Mouse (Mus musculus): ENCODE results near the gene Fam124a. TPM values are rescaled to one million over a fixed set of nuclear protein-coding genes. Genes with fewer than 3 reads are reported as not detected.

The Fam124a gene
- 3.3 and 7.1 TPM in 2 replicates for polyA plus RNA-seq (2012; rRNA removed)

DNA sequence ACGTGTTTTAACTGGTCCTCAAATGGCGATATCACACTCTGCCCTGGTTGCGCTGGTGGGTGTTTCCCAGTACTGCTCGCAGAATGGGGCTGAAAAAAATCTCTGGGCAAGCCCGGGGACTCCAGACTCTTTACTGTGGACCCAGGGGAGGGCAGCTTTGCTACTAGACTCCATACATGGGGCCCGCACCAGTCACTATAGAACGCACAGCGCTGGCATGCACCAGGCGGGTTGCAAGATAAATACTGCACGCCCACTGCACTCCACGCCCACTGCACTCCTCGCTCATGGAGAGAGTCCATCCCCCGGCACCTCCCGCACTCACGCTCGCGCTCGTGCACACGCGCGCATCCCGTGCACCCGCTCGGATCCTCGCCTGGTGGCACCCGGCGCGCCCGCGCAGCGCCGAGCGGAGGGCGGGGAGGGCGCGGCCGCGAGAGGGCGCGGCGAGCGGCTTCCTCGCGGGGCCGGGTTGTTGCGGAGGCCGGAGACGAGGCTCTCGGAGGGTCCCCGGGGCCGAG, at the start of gene Fam124a:
Gene Fam124a (plus strand): TSS at position 429 of the 521 bp plus-strand sequence.
- TF ChIP-seq CTCF (IDR thresholded peaks at IDR 0.05; ENCODE audit: extremely low read depth, insufficient read length, insufficient replicate concordance, low read depth, low read length) (0 out of 2 replicates have a peak, but pooled peaks have one; percentile 1), POLR2A (IDR thresholded peaks at IDR 0.05; ENCODE audit: low read depth, low read length) (no peak)
- H3K27ac ChIP-seq (ENCODE audit: insufficient read depth, low read depth, low read length), result no peak within 1 kb of the TSS
- under 1% methylated on average over 51 of the region's 51 CpGs for WGBS

DNA sequence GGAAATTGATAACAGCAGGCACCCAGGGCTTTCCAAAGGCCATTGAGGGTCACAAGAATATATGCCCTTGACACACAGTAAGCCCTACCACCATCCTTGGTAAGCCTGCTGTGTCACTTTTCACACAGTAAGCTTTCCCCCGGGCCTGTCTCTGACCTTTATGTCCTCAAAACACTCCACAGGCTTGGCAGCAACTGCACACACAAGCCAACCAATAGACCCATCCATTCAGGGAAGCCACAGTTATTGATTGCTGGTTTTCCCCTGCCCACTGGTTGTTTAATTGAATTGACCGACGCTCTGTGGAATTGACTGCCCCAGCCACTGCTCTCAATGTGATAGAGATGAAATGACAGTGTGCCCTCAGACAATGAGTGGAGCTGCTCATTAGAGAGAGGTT, 49.3 kb upstream of the Fam124a start:
- H3K36me3 ChIP-seq (ENCODE audit: control insufficient read depth, insufficient read depth, low read length), result no peaks in the 10 kb centered on the region
- 61% methylated on average over 3 of the region's 3 CpGs for WGBS
- no peaks in the 10 kb centered on the region for H3K27me3 ChIP-seq (ENCODE audit: control insufficient read depth, insufficient read depth, low read length)
- H3K4me1 ChIP-seq (ENCODE audit: control insufficient read depth, insufficient read depth, insufficient read length, low read length), result no peaks in the 10 kb centered on the region
- H3K27ac ChIP-seq (ENCODE audit: insufficient read depth, low read depth, low read length), result no peak overlapping the region
- no peak for TF ChIP-seq POLR2A (IDR thresholded peaks at IDR 0.05; ENCODE audit: low read depth, low read length)
- no peak for TF ChIP-seq CTCF (IDR thresholded peaks at IDR 0.05; ENCODE audit: extremely low read depth, insufficient read length, insufficient replicate concordance, low read depth, low read length)
- H3K4me3 ChIP-seq (ENCODE audit: low read depth, low read length), result no peak overlapping the region

More for the DNA sequence above, at the start of gene Fam124a:
- H3K4me1 ChIP-seq (ENCODE audit: control insufficient read depth, insufficient read depth, insufficient read length, low read length), result peaks cover 5% of the 10 kb centered on the region; the same call in 1 of the 2 replicates
- peak within 1 kb of the TSS; percentile 70 for H3K4me3 ChIP-seq (ENCODE audit: low read depth, low read length)
- peaks cover 16% of the 10 kb centered on the region; the same call in 1 of the 2 replicates for H3K27me3 ChIP-seq (ENCODE audit: control insufficient read depth, insufficient read depth, low read length)
- H3K36me3 ChIP-seq (ENCODE audit: control insufficient read depth, insufficient read depth, low read length), result no peaks in the 10 kb centered on the region

DNA sequence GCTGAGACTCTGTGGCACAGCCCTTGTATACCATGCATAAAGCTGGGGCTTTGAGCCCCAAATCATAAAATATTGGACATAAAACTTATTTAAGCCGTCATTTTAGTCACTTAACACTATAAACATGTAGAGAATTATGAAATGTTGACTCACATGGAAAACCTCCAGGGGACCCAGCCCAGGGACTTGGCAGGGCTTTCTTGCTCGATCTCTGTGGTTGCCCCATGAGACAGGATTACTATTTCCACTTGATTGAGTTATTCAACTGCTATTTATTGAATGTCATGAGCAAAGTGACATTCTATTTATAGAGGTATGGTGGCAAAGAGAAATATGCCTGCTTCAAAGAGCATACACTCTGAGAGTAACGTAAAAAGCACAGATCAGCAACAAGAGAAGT, 46.2 kb upstream of the Fam124a start:
- Histone ChIP-seq H3K4me1 (ENCODE audit: control insufficient read depth, insufficient read depth, insufficient read length, low read length) (no peaks in the 10 kb centered on the region), H3K36me3 (ENCODE audit: control insufficient read depth, insufficient read depth, low read length) (no peaks in the 10 kb centered on the region), H3K4me3 (ENCODE audit: low read depth, low read length) (no peak overlapping the region), H3K27me3 (ENCODE audit: control insufficient read depth, insufficient read depth, low read length) (no peaks in the 10 kb centered on the region), H3K27ac (ENCODE audit: insufficient read depth, low read depth, low read length) (no peak overlapping the region)
- no peak for TF ChIP-seq POLR2A (IDR thresholded peaks at IDR 0.05; ENCODE audit: low read depth, low read length)
- no peak for TF ChIP-seq CTCF (IDR thresholded peaks at IDR 0.05; ENCODE audit: extremely low read depth, insufficient read length, insufficient replicate concordance, low read depth, low read length)
- WGBS, result 61% methylated on average over 3 of the region's 3 CpGs

DNA sequence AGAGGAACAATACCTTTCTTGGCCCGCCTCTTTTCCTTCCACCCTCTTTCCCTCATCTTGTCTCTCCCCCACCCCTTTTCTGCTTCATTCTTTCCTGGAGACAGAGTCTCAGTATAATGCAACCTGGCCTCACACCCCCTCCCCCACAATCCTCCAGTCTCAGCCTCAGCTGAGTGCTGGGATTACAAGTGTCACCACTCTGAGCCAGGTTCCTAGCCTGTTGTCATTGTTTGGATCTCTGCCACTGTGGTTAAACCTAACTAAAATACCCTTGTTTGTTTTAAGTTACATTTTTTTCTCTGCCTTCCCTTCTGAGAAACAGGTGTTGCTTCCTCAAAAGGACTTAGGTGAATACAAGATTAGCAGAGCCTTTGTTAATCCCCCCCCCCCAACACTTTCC, 42.7 kb upstream of the Fam124a start:
- no peaks in the 10 kb centered on the region for H3K36me3 ChIP-seq (ENCODE audit: control insufficient read depth, insufficient read depth, low read length)

DNA sequence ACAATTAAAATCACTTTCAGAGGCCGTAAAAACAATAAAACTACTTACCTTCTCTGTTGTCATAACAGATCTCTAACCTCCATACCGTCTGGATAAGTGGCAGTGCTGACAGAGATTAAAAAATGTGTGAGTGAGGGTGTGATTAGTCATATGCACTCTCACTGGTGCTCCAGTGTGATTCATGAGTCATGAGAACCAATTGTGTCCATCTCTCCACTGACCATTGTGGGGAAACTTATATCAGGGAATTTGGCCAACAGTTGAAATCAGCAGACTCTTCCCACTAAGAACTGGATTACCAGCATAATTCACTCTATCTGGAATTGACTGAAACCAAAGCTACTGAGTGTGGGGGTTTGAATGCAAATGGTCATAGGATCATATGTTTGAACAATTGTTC, 24.6 kb upstream of the Fam124a start:
- TF ChIP-seq CTCF (IDR thresholded peaks at IDR 0.05; ENCODE audit: extremely low read depth, insufficient read length, insufficient replicate concordance, low read depth, low read length) (no peak), POLR2A (IDR thresholded peaks at IDR 0.05; ENCODE audit: low read depth, low read length) (no peak)
- WGBS, result 24% methylated on average over 2 of the region's 2 CpGs
- Histone ChIP-seq H3K27me3 (ENCODE audit: control insufficient read depth, insufficient read depth, low read length) (no peaks in the 10 kb centered on the region), H3K36me3 (ENCODE audit: control insufficient read depth, insufficient read depth, low read length) (no peaks in the 10 kb centered on the region), H3K4me3 (ENCODE audit: low read depth, low read length) (no peak overlapping the region), H3K27ac (ENCODE audit: insufficient read depth, low read depth, low read length) (no peak overlapping the region), H3K4me1 (ENCODE audit: control insufficient read depth, insufficient read depth, insufficient read length, low read length) (no peaks in the 10 kb centered on the region)

More for the DNA sequence above, 42.7 kb upstream of the Fam124a start:
- no peak overlapping the region for H3K4me3 ChIP-seq (ENCODE audit: low read depth, low read length)
- H3K4me1 ChIP-seq (ENCODE audit: control insufficient read depth, insufficient read depth, insufficient read length, low read length), result no peaks in the 10 kb centered on the region
- H3K27ac ChIP-seq (ENCODE audit: insufficient read depth, low read depth, low read length), result no peak overlapping the region
- 53% methylated on average over 1 of the region's 1 CpGs for WGBS
- TF ChIP-seq POLR2A (IDR thresholded peaks at IDR 0.05; ENCODE audit: low read depth, low read length), result no peak
- TF ChIP-seq CTCF (IDR thresholded peaks at IDR 0.05; ENCODE audit: extremely low read depth, insufficient read length, insufficient replicate concordance, low read depth, low read length), result no peak
- no peaks in the 10 kb centered on the region for H3K27me3 ChIP-seq (ENCODE audit: control insufficient read depth, insufficient read depth, low read length)

DNA sequence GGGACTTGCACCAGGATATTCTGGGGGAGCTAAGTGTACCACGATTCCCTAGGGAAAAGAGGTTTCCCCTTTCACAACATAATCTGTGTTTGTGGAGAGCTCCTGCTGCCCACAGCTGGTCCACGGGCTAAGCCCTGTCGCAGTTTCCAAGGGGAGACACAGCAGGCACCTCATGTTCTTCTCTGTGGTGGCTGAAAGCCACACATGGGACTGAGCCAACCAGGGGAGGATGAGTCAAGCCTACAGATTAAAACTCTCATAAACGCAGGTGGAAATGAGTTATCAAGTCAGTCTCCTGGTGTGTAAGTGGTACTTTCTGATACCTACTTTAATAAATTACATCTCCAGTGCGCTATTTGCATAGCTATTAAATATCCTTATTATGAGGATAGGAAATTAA, 19.4 kb upstream of the Fam124a start:
- Histone ChIP-seq H3K4me1 (ENCODE audit: control insufficient read depth, insufficient read depth, insufficient read length, low read length) (no peaks in the 10 kb centered on the region), H3K27me3 (ENCODE audit: control insufficient read depth, insufficient read depth, low read length) (no peaks in the 10 kb centered on the region), H3K27ac (ENCODE audit: insufficient read depth, low read depth, low read length) (no peak overlapping the region), H3K36me3 (ENCODE audit: control insufficient read depth, insufficient read depth, low read length) (no peaks in the 10 kb centered on the region), H3K4me3 (ENCODE audit: low read depth, low read length) (no peak overlapping the region)
- no peak for TF ChIP-seq POLR2A (IDR thresholded peaks at IDR 0.05; ENCODE audit: low read depth, low read length)
- TF ChIP-seq CTCF (IDR thresholded peaks at IDR 0.05; ENCODE audit: extremely low read depth, insufficient read length, insufficient replicate concordance, low read depth, low read length), result no peak
- 66% methylated on average over 5 of the region's 5 CpGs for WGBS

DNA sequence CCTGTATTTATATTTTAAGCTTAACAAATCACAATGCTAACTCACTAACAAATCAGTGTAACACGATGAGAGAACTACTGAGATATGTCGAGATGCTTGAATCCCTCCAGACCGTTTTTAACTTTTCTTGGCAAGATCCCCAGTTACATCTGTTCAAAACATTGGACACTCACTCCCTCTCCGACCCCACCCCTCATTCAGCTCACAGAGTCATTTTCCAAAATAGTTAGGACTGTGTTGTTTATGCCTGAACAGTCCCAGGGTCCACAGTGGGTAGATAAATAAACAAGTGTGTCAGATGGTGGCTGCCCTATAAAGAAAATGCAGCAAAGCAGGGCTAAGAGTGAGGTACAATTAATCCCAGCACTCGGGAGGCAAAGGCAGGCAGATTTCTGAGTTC, 18.5 kb upstream of the Fam124a start:
- TF ChIP-seq CTCF (IDR thresholded peaks at IDR 0.05; ENCODE audit: extremely low read depth, insufficient read length, insufficient replicate concordance, low read depth, low read length) (no peak), POLR2A (IDR thresholded peaks at IDR 0.05; ENCODE audit: low read depth, low read length) (no peak)
- Histone ChIP-seq H3K4me3 (ENCODE audit: low read depth, low read length) (no peak overlapping the region), H3K4me1 (ENCODE audit: control insufficient read depth, insufficient read depth, insufficient read length, low read length) (no peaks in the 10 kb centered on the region), H3K27me3 (ENCODE audit: control insufficient read depth, insufficient read depth, low read length) (no peaks in the 10 kb centered on the region), H3K27ac (ENCODE audit: insufficient read depth, low read depth, low read length) (no peak overlapping the region), H3K36me3 (ENCODE audit: control insufficient read depth, insufficient read depth, low read length) (no peaks in the 10 kb centered on the region)
- WGBS, result 69% methylated on average over 5 of the region's 5 CpGs
